Mouse (Mus musculus) hindbrain, embryonic 13.5 days (tissue): ENCODE data around the gene Ears2. TPM values are rescaled to one million over a fixed set of nuclear protein-coding genes. Genes with fewer than 3 reads are reported as not detected.

Source experiments
- polyA plus RNA-seq: library from polyadenylated mRNA; unstranded; fragments of >200 nt; fragmentation: Nextera tagmentation; extraction: Ambion mirVana; gene quantifications from 2 replicates; pipeline ENCODE4 v1.2.1, GENCODE M21; 2015

Ears2 gene
- polyA plus RNA-seq, 1 experiment from 2014 or later: 10.4 TPM

Other genes starting within 250 kb of the Ears2 start
- gene Scnn1b, start 202.2 kb downstream of the Ears2 start, polyA plus RNA-seq: 0.17 TPM in 1 of 2 replicates, not detected in the other
- gene Cog7, start 85.6 kb downstream of the Ears2 start, polyA plus RNA-seq: 22.5 and 23.0 TPM in 2 replicates
- gene Gga2, start 46.0 kb downstream of the Ears2 start, polyA plus RNA-seq: 54.9 and 57.3 TPM in 2 replicates
- 72.1 and 72.4 TPM in 2 replicates for gene Ubfd1, start 88 bp downstream of the Ears2 start, polyA plus RNA-seq
- gene Ndufab1, start 34.6 kb upstream of the Ears2 start, polyA plus RNA-seq: 626 and 638 TPM in 2 replicates
- gene Palb2, start 65.7 kb upstream of the Ears2 start, polyA plus RNA-seq: 5.7 and 8.7 TPM in 2 replicates
- gene Dctn5, start 65.8 kb upstream of the Ears2 start, polyA plus RNA-seq: 162 TPM in 2 replicates
- gene Plk1, start 92.2 kb upstream of the Ears2 start, polyA plus RNA-seq: 27.1 and 32.8 TPM in 2 replicates
- 0.97 and 1.1 TPM in 2 replicates for gene Ern2, start 118.9 kb upstream of the Ears2 start, polyA plus RNA-seq
- 1.2 and 1.4 TPM in 2 replicates for gene Chp2, start 152.2 kb upstream of the Ears2 start, polyA plus RNA-seq
- gene Prkcb, start 221.5 kb upstream of the Ears2 start, polyA plus RNA-seq: 58.1 and 62.7 TPM in 2 replicates